Mouse (Mus musculus): ENCODE measurements around the gene Bbs9.

GRCm38 (mm10) chr9:22551273-22551672 is 75.8 kb downstream of the Bbs9 start:
- TF ChIP-seq GATA1 (IDR thresholded peaks at IDR 0.05; ENCODE audit: borderline replicate concordance, low read length), result no peak
- TF ChIP-seq FLI1 (IDR thresholded peaks at IDR 0.05; ENCODE audit: low read length), result no peak
